In genomic region chr2:105168137-105168536, GRCm38 (mm10) we compare ENCODE assay signal across 18 mouse cellular contexts. TPM values are rescaled to one million over a fixed set of nuclear protein-coding genes. Genes with fewer than 3 reads are reported as not detected.
"Had no signal": no experiment of that assay in that cellular context is flagged by ENCODE, and none has a peak within 500 bp of the region (broad histone marks: within the 10 kb centered on the region; RNA-seq: fewer than 3 reads in every experiment).

No protein-coding gene starts in this region.

- H3K4me3 ChIP-seq: kidney, embryonic 15.5 days; left cerebral cortex, adult 2 months; limb, embryonic 15.5 days; liver, embryonic 12.5 days; midbrain, embryonic 10.5 days; neural tube, embryonic 12.5 days; stomach, embryonic 15.5 days had no signal

- H3K4me2 ChIP-seq: kidney, embryonic 15.5 days; limb, embryonic 15.5 days; liver, embryonic 12.5 days; lung, embryonic 14.5 days; neural tube, embryonic 12.5 days; stomach, embryonic 15.5 days had no signal

- H3K36me3 ChIP-seq: limb, embryonic 15.5 days; liver, embryonic 12.5 days; midbrain, embryonic 10.5 days; neural tube, embryonic 12.5 days; stomach, embryonic 15.5 days had no signal

- H3K9ac ChIP-seq: kidney, embryonic 15.5 days; limb, embryonic 15.5 days; liver, embryonic 12.5 days; lung, embryonic 14.5 days; neural tube, embryonic 12.5 days; stomach, embryonic 15.5 days had no signal

- H3K9me3 ChIP-seq: kidney, embryonic 15.5 days; limb, embryonic 15.5 days; liver, embryonic 12.5 days; midbrain, embryonic 10.5 days; neural tube, embryonic 12.5 days; stomach, embryonic 15.5 days had no signal

- H3K27ac ChIP-seq: kidney, embryonic 15.5 days; left cerebral cortex, adult 2 months; limb, embryonic 15.5 days; liver, embryonic 12.5 days; midbrain, embryonic 10.5 days; neural tube, embryonic 12.5 days; stomach, embryonic 15.5 days had no signal

- ATAC-seq: liver, embryonic 12.5 days had no signal

- H3K27me3 ChIP-seq: kidney, embryonic 15.5 days; limb, embryonic 15.5 days; liver, embryonic 12.5 days; neural tube, embryonic 12.5 days; stomach, embryonic 15.5 days had no signal

- DNase-seq: kidney, adult 18-20 months; kidney, postnatal 25 days; lung, embryonic 14.5 days; lung, postnatal 4 days; midbrain, embryonic 14.5 days; right cerebral cortex, postnatal 4 days; thymus, postnatal 36 days had no signal

- H3K4me1 ChIP-seq: kidney, embryonic 15.5 days; limb, embryonic 15.5 days; liver, embryonic 12.5 days; midbrain, embryonic 10.5 days; neural tube, embryonic 12.5 days; stomach, embryonic 15.5 days had no signal

RNA-seq across cellular contexts. Expression of gene Wt1, which starts 41.8 kb away (rescaled TPM):
- total RNA-seq: megakaryocyte, adult 5-6 weeks; neutrophil, adult 5-6 weeks had no signal
- polyA plus RNA-seq: midbrain, embryonic 10.5 days; midbrain, embryonic 14.5 days had no signal

RNA-seq across cellular contexts. Expression of gene Them7, which starts 56.0 kb away (rescaled TPM):
- total RNA-seq: layer of hippocampus, postnatal 25 days; left cerebral cortex, adult 2 months; left cerebral cortex, postnatal 25 days; neutrophil, adult 5-6 weeks had no signal
- polyA plus RNA-seq: midbrain, embryonic 14.5 days had no signal
